Mouse (Mus musculus) hindbrain, postnatal 0 days (tissue): ENCODE measurements around the gene Cdca7. TPM values are rescaled to one million over a fixed set of nuclear protein-coding genes. Genes with fewer than 3 reads are reported as not detected.

Source experiments
- ATAC-seq: fragments of 200-750 bp; cut with Nextera tagmentation; 2 replicates; pipeline ENCODE4 v1.8.0; 2017; ENCODE audit warnings: mild to moderate bottlenecking, moderate TSS enrichment, moderate library complexity
- DNase-seq: peaks from one replicate; pipeline ENCODE4 v3.0.0-alpha.2; 2015; ENCODE audit warnings: low spot score
- H3K27ac ChIP-seq: fragments of 300-500 bp; sonication (generic); 2 replicates; pipeline ENCODE4 v1.5.1; 2014; ENCODE audit warnings: mild to moderate bottlenecking
- H3K27me3 ChIP-seq: fragments of 300-500 bp; sonication (generic); 2 replicates; pipeline ENCODE4 v1.6.1; 2014; ENCODE audit warnings: low read length, mixed read lengths; ENCODE audit not compliant: insufficient read depth
- H3K36me3 ChIP-seq: fragments of 300-500 bp; sonication (generic); 2 replicates; pipeline ENCODE4 v1.6.1; 2014; ENCODE audit warnings: low read length, mixed read lengths; ENCODE audit not compliant: insufficient read depth
- H3K4me1 ChIP-seq: fragments of 300-500 bp; sonication (generic); 2 replicates; pipeline ENCODE4 v1.6.1; 2014; ENCODE audit warnings: antibody characterized with exemption, low read length, mixed read lengths; ENCODE audit not compliant: insufficient read depth
- H3K4me2 ChIP-seq: fragments of 300-500 bp; sonication (generic); 2 replicates; pipeline ENCODE4 v1.6.1; 2014; ENCODE audit warnings: low read depth, mild to moderate bottlenecking, low read length, moderate library complexity, mixed read lengths
- H3K4me3 ChIP-seq: fragments of 300-500 bp; sonication (generic); 2 replicates; pipeline ENCODE4 v1.5.1; 2014; ENCODE audit warnings: low read length
- H3K9ac ChIP-seq: fragments of 300-500 bp; sonication (generic); replicated peaks from 2 replicates; pipeline ENCODE4 v1.6.1; 2014; ENCODE audit warnings: mild to moderate bottlenecking, low read length, moderate library complexity, mixed read lengths
- H3K9me3 ChIP-seq: fragments of 300-500 bp; sonication (generic); 2 replicates; pipeline ENCODE4 v1.6.1; 2016; ENCODE audit warnings: low read length, mixed read lengths
- CTCF ChIP-seq: IDR thresholded peaks from 2 replicates; pipeline ENCODE4 v1.5.1; 2016; ENCODE audit warnings: antibody characterized with exemption, control low read depth, low read depth
- WGBS: fragments of 180-500 bp; shearing (Covaris S2); extraction: QIAGEN DNeasy Blood & Tissue Kit; methylation state at CpG from one replicate; pipeline ENCODE4 v1.1.7; 2014; 5-methylcytosine and 5-hydroxymethylcytosine counted together
- polyA plus RNA-seq: library from polyadenylated mRNA; unstranded; fragments of >200 nt; fragmentation: Nextera tagmentation; extraction: Ambion mirVana; gene quantifications from 2 replicates; pipeline ENCODE4 v1.2.1, GENCODE M21; 2015
- total RNA-seq: library from RNA; depleted of rRNA; stranded (reverse); fragments of >200 nt; gene quantifications from 2 replicates; pipeline ENCODE4 v1.2.3, GENCODE M21; 2014

Cdca7 gene
- total and polyA plus RNA-seq, 2 experiments from 2014 or later = 12.8 to 17.5 TPM

GRCm38 (mm10) chr2:72474531-72475287 is 1.2 kb upstream of the Cdca7 start:
- ATAC-seq (no peak), DNase-seq (peak; percentile 35)
- Histone ChIP-seq H3K4me1 (peaks cover 12% of the 10 kb centered on the region; the same call in 1 of the 2 replicates), H3K27me3 (no peaks in the 10 kb centered on the region), H3K9ac (no peak overlapping the region), H3K36me3 (no peaks in the 10 kb centered on the region), H3K9me3 (no peaks in the 10 kb centered on the region), H3K4me3 (no peak overlapping the region), H3K27ac (no peak overlapping the region), H3K4me2 (0 out of 2 replicates have a peak overlapping the region, but pooled peaks have one; percentile 98)
- TF ChIP-seq CTCF = no peak
- WGBS = 17% methylated on average over 7 of the region's 7 CpGs

- WGBS = 0% methylated on average over 7 of the region's 7 CpGs
- Histone ChIP-seq H3K4me2 (peak overlapping the region; percentile 98), H3K27ac (no peak overlapping the region), H3K9ac (peak overlapping the region; percentile 55), H3K36me3 (no peaks in the 10 kb centered on the region), H3K9me3 (no peaks in the 10 kb centered on the region), H3K27me3 (no peaks in the 10 kb centered on the region), H3K4me1 (peaks cover 12% of the 10 kb centered on the region; the same call in 1 of the 2 replicates), H3K4me3 (peak overlapping the region; percentile 77)
- DNase-seq (no peak), ATAC-seq (no peak)
- TF ChIP-seq CTCF = no peak
Observed at GRCm38 (mm10) chr2:72475423-72475796, 549 bp upstream of the Cdca7 start.

- no peaks in the 10 kb centered on the region for H3K27me3 ChIP-seq
- no peaks in the 10 kb centered on the region for H3K36me3 ChIP-seq
- peak overlapping the region; percentile 55 for H3K9ac ChIP-seq
- WGBS = under 1% methylated on average over 53 of the region's 53 CpGs
- ATAC-seq = peak; percentile 67
- H3K4me1 ChIP-seq = peaks cover 12% of the 10 kb centered on the region; the same call in 1 of the 2 replicates
- no peak for TF ChIP-seq CTCF
- H3K4me2 ChIP-seq = peak overlapping the region; percentile 98
- no peaks in the 10 kb centered on the region for H3K9me3 ChIP-seq
- H3K27ac ChIP-seq = peak overlapping the region; percentile 55; the same call in 1 of the 2 replicates
- H3K4me3 ChIP-seq = peak overlapping the region; percentile 77
- peak; percentile 31 for DNase-seq
Observed at GRCm38 (mm10) chr2:72476486-72477211, 690 bp downstream of the Cdca7 start.

- Histone ChIP-seq H3K4me2 (peak overlapping the region; percentile 98), H3K9me3 (no peaks in the 10 kb centered on the region), H3K36me3 (no peaks in the 10 kb centered on the region), H3K27ac (no peak overlapping the region), H3K4me3 (peak overlapping the region; percentile 77), H3K9ac (peak overlapping the region; percentile 55), H3K27me3 (no peaks in the 10 kb centered on the region), H3K4me1 (peaks cover 12% of the 10 kb centered on the region; the same call in 1 of the 2 replicates)
- 6% methylated on average over 11 of the region's 11 CpGs for WGBS
- ATAC-seq (no peak), DNase-seq (no peak)
- no peak for TF ChIP-seq CTCF
Observed at GRCm38 (mm10) chr2:72477221-72477620, 1.3 kb downstream of the Cdca7 start.

- 71% methylated on average over 4 of the region's 4 CpGs for WGBS
- TF ChIP-seq CTCF = no peak
- Histone ChIP-seq H3K36me3 (no peaks in the 10 kb centered on the region), H3K4me1 (peaks cover 12% of the 10 kb centered on the region; the same call in 1 of the 2 replicates), H3K4me3 (no peak overlapping the region), H3K9ac (no peak overlapping the region), H3K9me3 (no peaks in the 10 kb centered on the region), H3K27ac (no peak overlapping the region), H3K4me2 (peak overlapping the region; percentile 98; the same call in 1 of the 2 replicates), H3K27me3 (no peaks in the 10 kb centered on the region)
- ATAC-seq (no peak), DNase-seq (no peak)
Observed at GRCm38 (mm10) chr2:72478176-72478575, 2.2 kb downstream of the Cdca7 start.

GRCm38 (mm10) chr2:72478921-72479320 is 3.0 kb downstream of the Cdca7 start:
- TF ChIP-seq CTCF = no peak
- ATAC-seq = no peak
- Histone ChIP-seq H3K4me3 (no peak overlapping the region), H3K27ac (no peak overlapping the region), H3K36me3 (no peaks in the 10 kb centered on the region), H3K9me3 (no peaks in the 10 kb centered on the region), H3K27me3 (no peaks in the 10 kb centered on the region), H3K4me1 (peaks cover 12% of the 10 kb centered on the region; the same call in 1 of the 2 replicates), H3K9ac (no peak overlapping the region), H3K4me2 (no peak overlapping the region)
- WGBS = 56% methylated on average over 13 of the region's 13 CpGs
- DNase-seq = no peak
